Mouse (Mus musculus) bone marrow macrophage, adult 2 months (primary cell): Measurements from ENCODE around the gene Ccdc96.

ENCODE experiments used
- CTCF ChIP-seq: IDR thresholded peaks from 2 replicates; pipeline ENCODE4 v1.5.1; 2012; ENCODE audit warnings: low read depth, mild to moderate bottlenecking, low read length, moderate library complexity
- POLR2A ChIP-seq: IDR thresholded peaks from 2 replicates; pipeline ENCODE4 v1.6.1; 2012; ENCODE audit warnings: mild to moderate bottlenecking, low read depth, low read length, borderline replicate concordance

DNA sequence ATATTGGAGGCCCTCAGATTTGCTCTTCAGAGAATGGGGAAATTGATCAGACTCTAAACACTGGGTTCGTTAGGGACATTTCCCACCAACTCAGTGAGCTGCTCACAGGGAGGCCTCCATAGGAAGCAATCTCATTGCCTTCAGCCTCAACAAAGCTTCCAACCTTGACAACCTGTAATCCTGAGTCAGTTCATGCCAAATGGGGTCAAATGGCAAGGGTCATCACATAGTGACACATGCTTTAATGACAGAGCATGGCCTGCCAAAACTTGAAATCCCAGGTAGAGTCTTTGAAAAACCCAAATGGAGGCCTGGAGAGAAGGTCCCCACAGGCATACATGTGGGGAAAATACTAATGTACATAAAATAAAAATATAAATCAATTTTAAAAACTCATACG is 42.5 kb downstream of the Ccdc96 start:
- TF ChIP-seq CTCF (no peak), POLR2A (no peak)
